Mouse (Mus musculus) cortical plate, adult 2 months (tissue): Measurements from ENCODE around the gene Pcyt2. TPM values are rescaled to one million over a fixed set of nuclear protein-coding genes. Genes with fewer than 3 reads are reported as not detected.
A peak's percentile ranks its signal among the peaks of the same experiment; 100 is the strongest.

Experiments used
- H3K27ac ChIP-seq: fragments of 200-500 bp; 2 replicates; pipeline ENCODE4 v1.5.1; 2012; ENCODE audit warnings: low read length, control low read depth, inconsistent platforms; ENCODE audit not compliant: insufficient read depth
- H3K4me1 ChIP-seq: fragments of 200-500 bp; 2 replicates; pipeline ENCODE4 v1.6.1; 2011; ENCODE audit warnings: low read length; ENCODE audit not compliant: control insufficient read depth, insufficient read depth
- H3K4me3 ChIP-seq: fragments of 200-500 bp; 2 replicates; pipeline ENCODE4 v1.5.1; 2011; ENCODE audit warnings: mild to moderate bottlenecking, low read length, control low read depth; ENCODE audit not compliant: insufficient read depth
- CTCF ChIP-seq: fragments of 200-500 bp; IDR thresholded peaks from 2 replicates; pipeline ENCODE4 v1.5.1; 2011; ENCODE audit warnings: mild to moderate bottlenecking, control low read depth, low read length; ENCODE audit not compliant: insufficient read depth; ENCODE audit errors: extremely low read depth
- POLR2A ChIP-seq: fragments of 200-500 bp; IDR thresholded peaks from 2 replicates; pipeline ENCODE4 v1.6.1; 2011; ENCODE audit warnings: mild to moderate bottlenecking, low read length, control low read depth; ENCODE audit not compliant: insufficient read depth; ENCODE audit errors: extremely low read depth
- polyA plus RNA-seq: library from polyadenylated mRNA; depleted of rRNA; stranded (reverse); fragments of >200 nt; gene quantifications from 2 replicates; pipeline ENCODE4 v1.2.3, GENCODE M21; 2012

Gene Pcyt2
- polyA plus RNA-seq, 1 experiment = 281 TPM

GRCm38 (mm10) chr11:120634810-120635209, 17.1 kb upstream of the Pcyt2 start:
- H3K27ac ChIP-seq = no peak overlapping the region
- TF ChIP-seq CTCF = no peak
- TF ChIP-seq POLR2A = no peak
- H3K4me3 ChIP-seq = no peak overlapping the region
- peaks cover 13% of the 10 kb centered on the region for H3K4me1 ChIP-seq

- TF ChIP-seq CTCF (no peak), POLR2A (peak; percentile 54; the same call in 1 of the 2 replicates)
- Histone ChIP-seq H3K27ac (peak within 1 kb of the TSS; percentile 76), H3K4me3 (peak within 1 kb of the TSS; percentile 67), H3K4me1 (peaks cover 13% of the 10 kb centered on the region)
Observed at GRCm38 (mm10) chr11:120633520-120634343, 16.0 kb upstream of the Pcyt2 start, which contains the start of gene Mafg. Mafg (minus strand) TSS chr11:120633600.

DNA sequence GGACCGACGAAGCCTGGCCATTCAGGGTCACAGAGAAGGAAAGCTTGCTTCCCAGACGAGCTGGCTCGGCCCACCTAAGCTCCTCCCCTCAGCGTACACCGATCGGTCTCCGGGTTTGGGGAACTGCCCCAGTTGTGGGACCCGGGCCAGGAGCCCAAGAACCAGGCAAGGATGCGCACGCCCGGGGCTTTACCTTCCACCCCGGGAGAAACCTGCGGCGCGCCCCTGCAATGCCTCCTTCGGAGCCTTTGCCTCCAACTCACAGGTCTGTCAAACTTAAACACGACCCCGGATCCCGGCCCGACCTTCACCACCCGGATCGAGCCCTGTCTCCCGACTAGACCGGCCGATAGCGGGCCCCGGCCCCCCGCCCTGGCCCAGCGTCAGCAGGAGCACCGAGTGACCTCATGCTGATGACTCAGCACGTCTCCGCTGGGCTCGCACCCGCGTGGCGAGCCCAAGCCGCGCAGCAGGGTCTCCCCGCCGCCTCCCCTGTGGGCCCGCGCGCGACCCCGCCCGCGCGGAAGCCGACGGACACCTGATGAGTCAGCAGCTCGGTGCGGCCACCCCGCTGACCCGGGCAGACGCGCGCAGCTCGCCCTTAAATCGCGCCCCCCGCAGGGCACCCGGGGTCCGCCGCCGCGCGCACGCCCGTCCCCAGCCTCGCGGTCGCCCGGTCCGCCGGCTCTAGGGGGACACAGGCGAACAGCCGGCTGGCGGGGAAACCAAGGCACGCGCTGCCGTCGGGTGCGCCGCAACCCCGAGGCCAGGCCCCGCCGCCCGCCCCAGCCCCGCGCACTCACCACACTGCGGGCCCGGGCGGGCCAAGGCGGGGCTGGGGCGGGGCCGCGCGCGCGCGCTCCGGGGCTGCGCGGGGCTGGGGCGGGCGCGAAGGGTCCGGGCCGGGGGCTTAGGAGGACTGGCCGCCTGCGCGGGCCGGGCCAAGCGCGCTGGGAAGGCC, 15.1 kb upstream of the Pcyt2 start:
- H3K4me3 ChIP-seq = peak overlapping the region; percentile 67
- peaks cover 13% of the 10 kb centered on the region for H3K4me1 ChIP-seq
- peak overlapping the region; percentile 76 for H3K27ac ChIP-seq
- TF ChIP-seq CTCF (no peak), POLR2A (no peak)

DNA sequence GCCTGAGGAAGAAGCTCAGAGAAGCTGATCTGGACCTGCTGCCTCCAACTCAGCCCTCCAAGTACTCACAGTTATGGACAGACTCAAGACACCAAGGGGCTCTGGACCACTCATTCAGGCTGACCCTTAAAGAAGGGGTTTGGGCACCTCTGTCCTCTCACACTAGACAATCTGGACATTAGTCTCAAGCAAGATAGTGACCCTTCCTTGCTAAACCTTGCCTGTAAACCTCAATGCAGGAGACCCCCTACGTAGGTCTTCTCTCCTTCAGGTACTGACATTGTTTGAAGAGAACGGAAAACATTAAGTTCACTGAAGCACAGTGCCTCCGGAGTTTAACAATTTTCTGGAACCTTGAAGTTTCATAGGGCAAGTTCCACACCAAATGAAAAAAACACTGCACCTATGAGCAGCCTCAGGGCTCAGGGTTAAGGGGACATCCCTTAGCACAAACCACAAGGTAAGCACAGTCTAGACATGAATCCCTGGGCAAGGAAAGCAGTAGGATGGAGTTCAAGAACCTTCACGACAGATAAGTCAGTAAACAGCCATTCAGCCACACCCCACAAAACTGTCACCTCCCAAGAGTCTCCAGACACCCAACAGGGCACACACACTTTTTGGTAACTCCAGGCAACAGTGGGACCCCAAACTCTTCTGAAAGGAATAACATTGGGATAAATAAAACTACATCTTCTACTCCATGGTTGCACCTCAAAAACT, 14.2 kb upstream of the Pcyt2 start:
- TF ChIP-seq POLR2A = no peak
- TF ChIP-seq CTCF = no peak
- H3K4me3 ChIP-seq = peak overlapping the region; percentile 67
- no peak overlapping the region for H3K27ac ChIP-seq
- peaks cover 13% of the 10 kb centered on the region for H3K4me1 ChIP-seq

GRCm38 (mm10) chr11:120630881-120631725, 13.4 kb upstream of the Pcyt2 start:
- Histone ChIP-seq H3K4me1 (peaks cover 13% of the 10 kb centered on the region), H3K4me3 (peak overlapping the region; percentile 67; the same call in 1 of the 2 replicates), H3K27ac (peak overlapping the region; percentile 88)
- TF ChIP-seq CTCF (no peak), POLR2A (no peak)

DNA sequence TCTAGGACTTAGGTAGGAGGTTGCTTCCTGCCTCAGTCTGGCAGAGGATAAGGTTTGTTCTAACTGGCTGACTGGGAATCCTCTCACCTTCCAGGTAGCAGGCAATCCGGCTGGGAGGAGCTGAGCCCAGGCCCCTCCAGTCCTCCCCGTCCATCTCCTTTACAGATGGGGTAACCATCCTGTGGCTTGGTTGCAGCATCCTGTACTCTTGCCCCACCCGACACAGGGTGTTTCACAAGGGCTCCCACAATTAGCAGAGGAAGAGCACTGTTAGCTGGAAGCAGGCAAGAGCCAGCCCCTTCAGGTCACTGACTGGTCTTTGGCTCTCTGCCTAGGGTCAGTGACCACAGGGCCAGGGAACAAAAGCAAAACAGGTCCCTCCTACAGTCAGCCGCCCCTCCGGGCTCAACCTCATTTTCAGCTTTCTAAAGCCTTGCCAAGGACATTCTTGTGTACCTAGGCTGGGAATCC, 12.7 kb upstream of the Pcyt2 start:
- no peak overlapping the region for H3K4me3 ChIP-seq
- peak overlapping the region; percentile 88 for H3K27ac ChIP-seq
- H3K4me1 ChIP-seq = peaks cover 13% of the 10 kb centered on the region
- no peak for TF ChIP-seq POLR2A
- TF ChIP-seq CTCF = no peak

DNA sequence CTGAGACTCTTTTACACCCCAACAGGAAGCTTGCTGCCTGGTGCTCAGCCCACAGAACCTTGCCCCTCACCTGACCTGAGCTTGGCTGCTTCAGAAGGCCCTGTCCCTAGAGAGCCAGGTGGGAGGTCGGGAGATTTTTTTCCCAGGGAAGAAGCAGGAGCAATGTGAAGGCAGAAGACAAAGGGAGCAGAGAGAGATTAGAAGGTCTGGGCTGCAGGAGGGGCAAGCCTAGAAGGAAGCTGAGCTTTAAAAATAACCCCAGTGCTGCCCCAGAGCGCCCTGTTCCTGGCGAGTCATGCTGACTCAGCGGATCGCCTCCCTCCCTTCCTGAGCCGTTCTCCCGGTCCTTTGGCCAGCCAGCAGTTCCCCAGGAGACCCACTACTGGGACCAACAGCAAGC, 12.2 kb upstream of the Pcyt2 start:
- peak overlapping the region; percentile 23; the same call in 1 of the 2 replicates for H3K4me3 ChIP-seq
- H3K27ac ChIP-seq = peak overlapping the region; percentile 88
- no peak for TF ChIP-seq POLR2A
- TF ChIP-seq CTCF = no peak
- H3K4me1 ChIP-seq = peaks cover 16% of the 10 kb centered on the region

- Histone ChIP-seq H3K27ac (peak overlapping the region; percentile 86), H3K4me1 (peaks cover 16% of the 10 kb centered on the region), H3K4me3 (peak overlapping the region; percentile 23; the same call in 1 of the 2 replicates)
- TF ChIP-seq CTCF (no peak), POLR2A (0 out of 2 replicates have a peak, but pooled peaks have one; percentile 36)
Observed at GRCm38 (mm10) chr11:120629341-120629730, 11.6 kb upstream of the Pcyt2 start.
